Mouse (Mus musculus) retina, postnatal 7 days (tissue): ENCODE results near the gene Edc3.
"Not testable (repeated sequence)": the region's sequence is repeated elsewhere in the genome, so short reads cannot be mapped to it uniquely, and the experiment has no call there.

ENCODE experiments used
- DNase-seq: peaks from one replicate; pipeline ENCODE4 v3.0.0-alpha.2; 2012; ENCODE audit warnings: low read depth, low spot score

Edc3 gene

DNA sequence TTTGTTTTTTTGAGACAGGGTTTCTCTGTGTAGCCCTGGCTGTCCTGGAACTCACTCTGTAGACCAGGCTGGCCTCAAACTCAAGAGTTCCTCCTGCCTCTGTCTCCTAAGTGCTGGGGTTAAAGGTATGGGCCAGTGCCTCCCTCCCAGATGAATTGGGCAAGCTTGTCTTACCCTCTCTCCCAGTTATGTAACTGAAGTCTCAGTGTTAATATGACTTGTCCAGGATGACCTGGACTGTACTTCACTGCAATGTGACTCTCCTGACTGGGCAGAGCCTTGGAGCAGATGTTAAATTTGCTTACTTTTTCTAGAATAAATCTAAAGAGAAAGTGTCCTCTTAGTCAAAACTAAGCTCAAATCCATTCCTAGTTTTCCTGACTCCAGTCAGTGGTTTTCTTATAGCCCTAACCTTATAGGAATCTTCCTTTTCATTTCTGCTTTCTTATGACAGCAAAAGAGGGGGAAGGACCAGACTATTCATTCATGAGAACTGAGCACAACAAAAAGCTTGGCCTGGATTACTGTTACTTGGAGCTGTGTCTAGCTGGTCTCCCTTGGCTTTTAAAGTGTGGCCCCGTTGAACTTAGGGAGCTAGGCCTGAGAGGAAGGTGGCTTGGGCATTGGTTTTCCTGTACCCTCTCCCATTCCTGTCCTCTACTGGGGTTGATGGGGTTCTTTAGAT lies 9.7 kb upstream of the Edc3 start:
- DNase-seq, result no peak

DNA sequence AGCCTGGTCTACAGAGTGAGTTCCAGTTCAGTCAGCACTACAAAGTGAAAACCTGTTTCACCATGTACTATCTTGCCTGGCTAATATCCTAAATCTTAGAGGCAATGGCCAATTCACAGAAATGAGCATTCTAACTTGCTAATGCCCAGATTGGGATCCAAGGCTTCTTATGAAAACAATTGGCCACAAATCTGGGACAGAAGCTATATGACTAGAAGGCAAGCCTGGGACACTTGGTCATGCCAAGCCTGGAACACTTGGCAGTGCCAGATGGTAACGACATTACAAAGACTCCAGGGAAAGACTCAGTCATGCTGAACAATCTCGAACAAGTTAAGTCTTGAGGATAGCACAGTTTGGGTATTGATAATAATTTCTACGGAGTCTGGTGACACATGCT lies 1.8 kb upstream of the Edc3 start:
- DNase-seq, result no peak

DNA sequence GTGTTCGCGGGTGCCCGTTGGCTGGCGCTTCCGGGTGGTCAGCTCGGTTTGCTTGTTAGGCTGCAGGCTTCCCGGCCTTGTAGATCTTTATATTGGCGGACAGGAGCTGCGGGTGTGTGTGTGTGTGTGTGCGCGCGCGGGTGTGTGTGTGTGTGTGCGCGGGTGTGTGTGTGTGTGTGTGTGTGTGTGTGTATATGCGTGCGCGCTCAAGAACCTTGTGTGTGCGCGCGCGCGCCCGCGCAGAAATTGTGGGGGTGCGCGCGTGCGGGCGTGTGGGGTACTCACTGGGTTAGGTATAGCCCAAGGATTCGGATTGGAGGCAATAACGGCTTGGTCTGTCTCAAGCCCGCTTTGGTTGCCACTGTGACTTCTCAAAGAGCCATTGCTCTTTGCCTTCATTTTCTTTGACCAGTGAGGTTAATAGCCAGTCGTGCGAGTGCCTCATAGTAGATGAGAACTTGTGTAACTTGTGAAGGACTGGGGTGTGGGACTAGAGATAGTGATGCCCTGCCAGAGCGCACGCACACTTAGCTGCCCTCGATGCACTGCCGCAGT lies 457 bp downstream of the Edc3 start:
- no peak for DNase-seq

DNA sequence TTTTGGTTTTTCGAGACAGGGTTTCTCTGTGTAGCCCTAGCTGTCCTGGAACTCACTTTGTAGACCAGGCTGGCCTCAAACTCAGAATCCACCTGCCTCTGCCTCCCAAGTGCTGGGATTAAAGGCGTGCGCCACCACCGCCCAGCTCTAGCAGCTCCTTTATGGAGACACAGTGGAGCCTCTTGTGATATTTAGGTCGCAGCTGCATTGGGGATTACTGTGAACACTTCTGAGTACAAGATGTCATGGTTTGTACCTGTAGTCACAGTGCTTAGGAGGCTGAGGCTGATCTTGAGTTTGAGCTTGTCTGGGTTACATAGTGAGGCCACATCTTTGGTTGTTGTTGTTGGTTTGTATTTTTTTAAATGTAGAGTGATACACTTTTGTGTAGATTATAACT lies 1.9 kb downstream of the Edc3 start:
- not testable (repeated sequence) for DNase-seq

DNA sequence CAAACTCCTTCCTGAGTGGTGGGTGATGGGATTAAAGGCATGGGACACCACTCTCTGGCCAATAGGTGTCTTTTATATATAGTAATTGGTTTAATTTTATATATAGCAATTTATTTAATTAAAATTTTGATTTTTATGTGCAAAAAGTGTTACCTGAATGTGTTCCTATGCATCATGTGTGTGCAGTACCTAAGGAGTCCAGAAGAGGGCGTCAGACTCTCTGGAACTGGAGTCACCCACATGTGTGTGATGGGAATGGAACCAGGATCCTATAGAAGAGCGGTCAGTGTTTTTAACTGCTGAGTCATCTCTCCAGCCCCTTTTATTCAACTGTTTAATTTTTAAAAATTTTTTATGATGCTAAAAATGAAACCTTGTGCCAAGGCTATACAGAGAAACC lies 3.9 kb downstream of the Edc3 start:
- no peak for DNase-seq

DNA sequence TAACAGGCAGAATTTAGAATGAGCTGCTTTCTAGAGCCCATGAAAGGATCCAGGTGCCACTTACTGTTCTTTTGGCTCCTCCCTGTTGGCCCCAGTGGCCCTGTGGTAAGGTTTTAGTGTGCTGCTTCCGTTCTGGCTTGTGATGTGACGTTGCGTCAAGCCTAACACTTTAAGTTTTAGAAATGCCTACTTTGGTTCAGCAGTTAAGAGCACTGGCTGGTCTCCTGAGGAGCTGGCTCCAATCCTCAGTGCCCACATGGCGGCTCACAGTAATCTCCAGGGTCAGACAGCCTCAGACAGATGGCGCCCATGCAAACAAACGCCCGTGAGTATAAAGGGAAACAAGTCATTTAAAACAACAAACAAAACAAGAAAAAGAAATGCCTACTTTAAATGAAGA lies 10.1 kb downstream of the Edc3 start:
- no peak for DNase-seq

DNA sequence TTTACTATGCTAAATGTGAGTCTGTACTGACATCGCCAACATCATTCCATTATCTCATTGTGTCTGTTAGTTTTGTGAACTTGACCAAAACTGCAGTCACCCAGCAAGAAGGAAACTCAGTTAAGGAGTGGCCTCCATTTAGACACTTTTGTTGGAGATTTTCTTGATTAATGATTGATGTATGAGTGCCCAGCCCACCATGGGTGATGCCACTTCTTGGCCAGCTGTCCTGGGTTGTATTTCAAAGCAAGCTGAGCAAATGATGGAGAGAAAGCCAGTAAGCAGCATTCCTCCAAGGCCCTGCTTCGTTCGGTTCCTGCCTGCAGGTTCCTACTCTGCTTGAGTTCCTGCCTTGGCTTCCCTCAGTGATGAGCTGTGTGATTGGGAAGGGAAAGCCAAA lies 12.4 kb downstream of the Edc3 start:
- DNase-seq, result no peak

DNA sequence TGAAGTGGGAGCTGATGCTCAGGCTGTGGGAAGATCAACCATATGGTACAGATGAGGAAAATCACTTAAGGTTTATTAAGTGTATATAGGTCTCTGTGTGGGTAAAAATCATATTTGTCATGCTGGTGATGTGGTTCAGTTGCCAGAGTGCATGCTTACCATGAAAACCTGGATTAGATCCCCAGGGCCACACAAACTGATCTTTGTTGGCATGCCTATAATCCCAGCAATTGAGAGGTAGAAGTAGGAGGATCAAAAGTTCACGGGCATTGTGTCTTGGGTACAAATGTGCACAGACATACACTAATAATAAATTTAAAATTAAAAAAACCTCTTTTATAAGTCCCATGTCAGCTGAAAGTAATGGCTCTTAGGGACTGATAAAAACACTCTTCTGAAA lies 14.0 kb downstream of the Edc3 start:
- no peak for DNase-seq

DNA sequence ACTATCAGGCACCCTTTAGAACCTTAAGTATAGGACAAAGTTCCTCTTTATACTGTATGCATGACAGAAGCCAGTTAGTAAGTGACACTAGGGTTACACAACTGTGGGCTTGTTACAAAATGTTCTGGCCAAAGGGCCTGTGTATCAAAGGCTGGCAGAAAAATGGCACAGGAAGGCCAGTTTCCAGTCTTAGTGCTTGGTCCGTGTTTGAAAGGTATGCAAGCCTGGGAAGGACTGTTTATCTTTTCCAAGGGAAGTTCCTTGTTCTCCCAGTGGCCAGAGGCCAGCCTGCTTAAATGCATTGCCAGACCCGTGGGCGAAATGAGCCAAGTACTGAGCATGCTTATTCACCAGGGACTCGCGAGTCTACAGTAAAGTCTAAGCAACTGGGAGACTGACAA lies 15.0 kb downstream of the Edc3 start:
- no peak for DNase-seq

DNA sequence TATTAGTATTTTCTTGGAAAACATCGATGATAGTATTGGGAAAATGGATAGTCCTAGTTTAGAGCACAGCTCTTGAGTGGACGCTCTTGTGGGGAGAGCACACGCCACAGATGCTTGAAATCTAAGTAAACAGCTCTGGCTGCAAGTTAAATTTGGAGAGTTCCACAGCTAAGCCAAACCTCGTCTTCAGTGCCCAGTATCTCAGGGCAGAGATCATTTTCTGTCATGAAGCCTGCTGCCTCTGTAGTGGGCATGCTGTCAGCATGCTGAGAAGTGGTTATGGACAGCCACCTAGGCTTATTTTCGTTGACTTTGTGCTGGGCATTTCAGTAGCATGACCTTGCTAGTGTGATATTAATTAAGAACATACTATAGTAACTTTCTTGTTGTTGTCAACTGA lies 15.5 kb downstream of the Edc3 start:
- DNase-seq, result no peak

DNA sequence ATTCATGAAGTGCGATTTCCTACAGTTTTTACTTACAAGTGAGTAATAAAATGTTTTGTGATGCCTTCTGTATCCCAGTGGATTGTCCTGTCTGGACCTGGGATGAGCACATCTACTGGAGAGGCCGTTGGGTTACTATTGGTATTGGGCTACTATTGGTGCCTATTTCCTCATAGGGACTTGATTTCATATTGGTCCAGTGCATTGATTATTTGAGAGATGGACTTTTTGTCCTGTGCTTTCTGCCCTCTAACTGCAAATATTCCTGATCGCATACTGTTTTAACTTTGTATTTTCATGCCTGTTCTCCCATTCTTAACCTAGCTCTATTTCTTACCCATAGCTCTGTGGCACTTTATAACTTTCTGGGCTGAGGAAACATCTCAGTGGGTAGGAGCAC lies 16.4 kb downstream of the Edc3 start:
- no peak for DNase-seq

DNA sequence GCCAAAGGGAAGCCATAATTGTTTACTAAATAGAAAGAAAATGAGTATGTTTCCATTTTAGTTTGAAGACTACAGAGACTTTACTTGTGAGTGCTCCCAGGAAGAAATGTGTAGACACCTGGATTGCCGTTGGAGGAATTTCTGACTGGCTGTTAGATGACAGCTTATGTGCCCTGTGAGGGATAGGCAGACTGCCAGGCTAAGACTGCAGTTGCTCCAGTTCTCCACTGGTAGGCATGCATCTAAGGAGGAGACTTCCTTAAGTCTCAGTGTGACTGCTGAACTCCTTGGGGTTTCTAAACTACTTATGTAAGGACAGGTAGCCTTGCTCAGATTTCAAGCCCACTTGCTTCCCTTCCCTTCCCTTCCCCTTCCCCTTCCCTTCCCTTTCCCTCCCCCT lies 20.0 kb downstream of the Edc3 start:
- no peak for DNase-seq

DNA sequence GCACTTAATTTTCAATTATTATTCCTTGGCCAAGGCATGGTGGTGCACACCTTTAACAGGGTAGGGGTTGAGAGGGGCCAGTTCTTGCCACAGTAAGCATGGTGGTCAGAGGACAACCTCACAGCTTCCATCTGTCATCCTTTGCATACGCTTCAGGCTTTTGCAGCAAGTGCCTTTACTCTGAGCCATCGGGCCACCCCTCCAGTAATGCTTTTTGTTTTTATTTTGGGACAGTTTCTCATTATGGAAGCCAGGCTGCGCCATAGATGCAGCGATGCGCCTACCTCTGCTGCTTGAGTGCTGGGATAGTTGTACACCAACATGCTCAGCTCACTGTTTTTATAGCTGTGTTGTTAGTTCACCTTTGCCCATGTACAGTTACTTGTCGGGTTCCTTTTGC lies 25.3 kb downstream of the Edc3 start:
- DNase-seq, result no peak

DNA sequence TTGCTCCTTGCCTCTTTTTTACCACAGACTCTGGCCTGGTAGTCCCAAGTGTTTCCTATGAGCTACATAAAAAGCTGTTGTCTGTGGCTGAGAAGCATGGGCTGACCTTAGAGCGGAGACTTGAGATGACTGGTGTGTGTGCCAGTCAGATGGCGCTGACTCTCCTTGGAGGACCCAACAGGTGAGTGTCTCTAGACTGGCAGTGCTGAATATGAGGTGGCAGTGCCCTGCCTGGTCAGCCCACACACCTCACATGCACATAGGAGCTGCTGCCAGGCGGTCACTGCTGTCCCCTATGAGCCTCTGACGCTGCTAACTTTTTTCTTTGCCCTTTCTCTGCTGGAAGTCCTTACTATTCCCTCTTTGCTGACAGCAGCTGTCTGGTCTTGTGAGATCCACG lies 31.5 kb downstream of the Edc3 start:
- no peak for DNase-seq

DNA sequence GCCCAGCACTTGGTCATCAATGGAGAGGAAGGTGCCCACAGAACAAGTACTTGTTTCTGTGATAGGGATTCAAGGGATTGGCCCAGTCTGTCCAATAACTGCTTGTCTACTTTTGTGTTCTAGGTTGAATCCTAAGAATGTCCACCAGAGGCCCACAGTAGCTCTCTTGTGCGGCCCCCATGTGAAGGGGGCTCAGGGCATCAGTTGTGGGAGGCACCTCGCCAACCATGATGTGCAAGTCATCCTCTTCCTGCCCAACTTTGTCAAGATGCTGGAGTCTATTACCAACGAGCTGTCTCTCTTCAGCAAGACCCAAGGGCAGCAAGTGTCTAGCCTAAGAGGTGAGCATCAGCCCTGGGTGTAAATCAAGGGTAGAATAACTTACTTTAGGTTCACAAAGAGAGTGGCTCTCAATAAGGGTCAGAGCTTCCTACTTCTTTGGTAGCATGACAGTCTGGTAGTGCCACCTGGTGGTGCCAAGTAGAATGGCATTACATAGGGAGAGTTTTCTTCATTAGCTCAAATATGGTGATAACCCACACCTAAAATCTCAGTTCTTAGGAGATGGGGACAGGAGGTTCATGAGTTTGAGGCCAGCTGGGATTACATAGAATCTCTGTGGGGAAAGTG lies 36.2 kb downstream of the Edc3 start:
- peak; percentile 47 for DNase-seq

DNA sequence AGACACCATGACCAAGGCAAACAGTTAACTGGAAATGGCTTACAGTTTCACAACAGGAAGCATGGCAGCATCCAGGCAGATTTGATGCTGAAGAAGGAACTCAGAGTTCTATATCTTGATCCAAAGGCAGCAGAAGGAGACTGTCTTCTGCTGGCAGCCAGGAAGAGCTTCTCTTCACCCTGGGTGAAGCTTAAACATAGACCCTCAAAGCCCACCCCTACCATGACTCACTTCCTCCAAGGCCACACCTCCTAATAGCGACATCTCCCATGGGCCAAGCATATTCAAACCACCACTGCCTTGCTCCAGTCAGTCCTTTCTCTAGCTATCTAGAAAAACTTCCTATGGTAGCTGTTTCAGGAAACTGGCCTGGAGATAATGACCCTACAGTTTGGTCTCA lies 38.7 kb downstream of the Edc3 start:
- no peak for DNase-seq

DNA sequence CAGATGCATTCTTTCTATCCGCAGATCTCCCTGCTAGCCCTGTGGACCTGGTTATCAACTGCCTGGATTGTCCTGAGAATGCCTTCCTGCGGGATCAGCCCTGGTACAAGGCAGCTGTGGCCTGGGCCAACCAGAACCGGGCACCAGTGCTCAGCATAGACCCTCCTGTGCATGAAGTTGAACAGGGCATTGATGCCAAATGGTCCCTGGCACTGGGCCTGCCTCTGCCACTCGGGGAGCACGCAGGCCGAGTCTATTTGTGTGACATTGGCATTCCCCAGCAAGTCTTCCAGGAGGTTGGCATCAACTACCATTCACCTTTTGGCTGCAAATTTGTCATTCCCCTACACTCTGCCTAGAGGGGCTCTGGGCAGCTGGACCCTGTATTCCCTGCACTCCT lies 39.8 kb downstream of the Edc3 start:
- no peak for DNase-seq

DNA sequence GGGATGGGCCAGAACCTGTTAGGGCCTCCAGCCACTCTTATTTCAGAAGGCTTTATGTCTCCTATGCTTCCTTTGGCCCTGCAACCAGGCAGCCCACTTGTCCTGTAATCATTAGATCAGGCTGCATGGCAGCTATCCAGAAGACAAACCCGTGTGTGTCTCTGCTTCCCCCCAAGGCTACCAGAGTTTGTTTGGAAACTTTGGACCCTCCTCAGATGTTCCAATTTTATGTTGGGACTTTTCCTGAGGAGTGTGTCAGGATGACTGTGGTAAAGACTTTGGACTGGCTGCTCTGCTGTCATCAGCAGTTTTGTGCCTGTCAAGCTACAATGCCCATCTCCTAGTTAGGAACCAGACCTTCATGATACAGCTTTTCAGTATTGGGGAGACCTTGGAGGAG lies 40.5 kb downstream of the Edc3 start:
- DNase-seq, result no peak

DNA sequence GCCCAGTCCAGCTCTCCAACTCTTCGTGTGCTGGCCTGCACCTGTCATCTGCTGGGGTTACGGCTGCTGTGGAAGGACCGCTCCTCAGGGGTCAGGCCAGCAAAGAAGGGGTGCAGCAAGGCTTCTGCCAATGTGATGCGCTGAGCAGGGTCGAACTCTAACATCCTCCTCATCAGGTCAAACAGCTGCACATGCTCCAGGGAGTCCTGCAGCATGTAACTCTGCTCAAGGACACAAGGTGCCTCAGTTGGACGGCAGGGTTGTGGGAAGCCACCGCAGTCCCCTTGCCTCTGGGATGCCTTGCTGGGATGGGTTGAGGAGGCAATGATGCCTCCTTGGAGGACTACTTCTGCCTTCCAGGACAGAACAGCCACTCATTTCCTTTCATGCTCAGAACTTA lies 42.6 kb downstream of the Edc3 start:
- DNase-seq, result no peak

DNA sequence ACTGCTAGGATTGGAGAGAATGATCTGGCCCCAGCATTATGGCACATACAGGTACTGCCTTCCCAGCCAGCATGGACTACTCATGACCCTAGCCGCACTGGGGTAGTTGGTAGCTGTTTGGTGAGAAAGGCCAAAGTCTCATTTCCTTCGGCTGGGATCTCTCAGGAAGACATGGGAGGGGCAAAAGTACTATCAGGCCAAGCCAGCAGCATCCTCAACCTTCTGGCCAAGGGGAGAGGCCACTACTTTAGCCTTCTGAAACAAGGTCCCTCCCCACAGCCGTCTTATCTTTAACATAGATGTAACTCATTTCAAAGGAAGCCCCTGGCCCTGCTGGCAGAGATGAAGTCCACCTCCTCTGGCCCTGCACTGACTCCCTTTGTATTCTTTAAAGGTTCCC lies 49.2 kb downstream of the Edc3 start:
- no peak for DNase-seq

DNA sequence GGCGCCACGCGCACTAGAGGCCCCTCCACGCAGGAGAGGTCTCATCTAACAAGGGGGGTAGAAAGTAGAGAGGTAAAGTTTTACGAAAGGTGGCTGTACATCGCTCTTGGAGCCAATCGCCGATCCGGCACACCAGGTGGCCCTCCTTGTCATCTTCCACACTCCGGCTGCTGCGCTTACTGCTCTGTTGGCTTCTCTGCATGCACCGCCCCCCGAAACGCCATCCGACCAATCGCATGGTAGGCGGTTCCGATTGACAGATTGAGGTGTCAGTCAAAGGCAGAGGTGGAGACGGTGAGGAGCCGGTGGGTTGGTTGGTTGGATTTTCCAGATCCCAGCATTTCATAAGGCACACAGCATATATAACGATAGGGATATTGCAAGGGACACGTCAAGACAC lies 50.2 kb downstream of the Edc3 start:
- DNase-seq, result no peak

DNA sequence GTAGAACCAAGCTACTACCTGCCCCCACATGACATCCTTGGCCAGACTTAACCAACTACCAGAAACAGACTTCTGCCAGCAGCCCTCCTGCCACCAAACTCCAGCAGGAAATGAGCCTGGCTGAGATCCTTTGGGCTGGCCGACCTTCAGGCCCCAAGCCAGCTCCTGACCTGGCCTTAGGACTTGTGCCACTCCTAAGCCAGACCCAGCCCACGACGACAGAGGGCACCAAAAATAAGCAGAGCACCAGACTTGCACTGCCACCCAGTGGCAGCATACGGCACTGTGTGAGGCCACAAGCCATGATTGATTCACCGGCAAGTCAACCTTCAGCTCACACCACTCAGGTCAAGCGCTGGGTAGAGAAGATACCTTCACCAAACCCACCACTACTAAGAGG lies 50.9 kb downstream of the Edc3 start:
- DNase-seq, result no peak

DNA sequence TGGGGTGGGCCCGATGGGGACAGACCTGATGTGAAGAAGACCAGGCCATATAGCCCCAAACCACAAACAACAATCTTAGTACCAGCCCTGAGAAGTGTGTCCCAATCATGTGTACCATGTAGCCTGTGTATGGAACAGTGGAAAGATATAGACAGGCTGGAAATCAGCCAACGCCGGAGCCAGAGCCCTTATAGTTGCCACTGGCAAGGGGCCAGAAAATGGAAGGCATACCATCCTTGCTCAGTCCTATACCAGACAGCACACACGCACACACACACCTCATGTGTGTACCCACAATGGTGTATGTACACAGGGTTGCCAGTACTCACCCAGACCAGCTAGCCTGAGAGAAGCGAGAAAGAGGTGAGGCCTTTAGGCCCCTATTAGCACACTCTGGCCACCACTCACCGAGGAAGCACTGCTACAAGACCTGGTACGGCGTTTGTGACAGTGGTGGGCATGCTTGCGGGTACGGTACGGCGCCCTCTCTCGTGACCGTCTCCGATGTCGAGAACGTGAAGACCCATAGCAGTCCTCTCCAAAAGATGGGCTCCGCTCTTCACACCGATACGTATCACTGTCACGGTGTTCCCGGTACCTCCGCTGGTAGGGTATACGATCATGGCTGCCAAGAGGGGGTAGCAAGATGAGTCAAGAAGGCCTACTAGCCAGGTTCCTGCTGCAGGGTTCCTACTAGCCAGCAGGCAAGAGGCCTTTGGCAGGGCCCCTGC lies 52.2 kb downstream of the Edc3 start:
- no peak for DNase-seq
